Mouse (Mus musculus): ENCODE measurements around the gene Camta1.
"Not testable (repeated sequence)": the region's sequence is repeated elsewhere in the genome, so short reads cannot be mapped to it uniquely, and the experiment has no call there.

Camta1 gene

GRCm38 (mm10) chr4:150926924-150927705, 934.6 kb downstream of the Camta1 start:
- no peak for DNase-seq (ENCODE audit: low spot score)

- DNase-seq (ENCODE audit: low spot score) = no peak
Observed at GRCm38 (mm10) chr4:150925923-150926322, 935.8 kb downstream of the Camta1 start.

GRCm38 (mm10) chr4:150924936-150925335, 936.7 kb downstream of the Camta1 start:
- DNase-seq (ENCODE audit: low spot score) = no peak

- no peak for DNase-seq (ENCODE audit: low spot score)
Observed at GRCm38 (mm10) chr4:150924308-150924707, 937.4 kb downstream of the Camta1 start.

- no peak for DNase-seq (ENCODE audit: low spot score)
Observed at GRCm38 (mm10) chr4:150921206-150921605, 940.5 kb downstream of the Camta1 start.

GRCm38 (mm10) chr4:150917336-150918027, 944.2 kb downstream of the Camta1 start:
- DNase-seq (ENCODE audit: low spot score) = no peak

- no peak for DNase-seq (ENCODE audit: low spot score)
Observed at GRCm38 (mm10) chr4:150915181-150915906, 946.3 kb downstream of the Camta1 start.

- peak; percentile 94 for DNase-seq (ENCODE audit: low spot score)
Observed at GRCm38 (mm10) chr4:150914290-150914733, 947.4 kb downstream of the Camta1 start, which contains the start of the genes Park7 and Tnfrsf9. Gene Park7, minus strand, starts transcription at chr4:150914437. Gene Tnfrsf9, plus strand, starts transcription at chr4:150914562.

GRCm38 (mm10) chr4:150913743-150914142, 947.9 kb downstream of the Camta1 start:
- no peak for DNase-seq (ENCODE audit: low spot score)

- no peak for DNase-seq (ENCODE audit: low spot score)
Observed at GRCm38 (mm10) chr4:150910164-150910951, 951.3 kb downstream of the Camta1 start.

- peak; percentile 96 for DNase-seq (ENCODE audit: low spot score)
Observed at GRCm38 (mm10) chr4:150909451-150910156, 952.1 kb downstream of the Camta1 start.

- DNase-seq (ENCODE audit: low spot score) = not testable (repeated sequence)
Observed at GRCm38 (mm10) chr4:150908512-150908911, 953.2 kb downstream of the Camta1 start.

GRCm38 (mm10) chr4:150907099-150907498, 954.6 kb downstream of the Camta1 start:
- no peak for DNase-seq (ENCODE audit: low spot score)

- DNase-seq (ENCODE audit: low spot score) = no peak
Observed at GRCm38 (mm10) chr4:150903091-150903742, 958.5 kb downstream of the Camta1 start.

GRCm38 (mm10) chr4:150902062-150902461, 959.6 kb downstream of the Camta1 start:
- DNase-seq (ENCODE audit: low spot score) = no peak

GRCm38 (mm10) chr4:150901651-150902050, 960.0 kb downstream of the Camta1 start:
- DNase-seq (ENCODE audit: low spot score) = no peak

GRCm38 (mm10) chr4:150900486-150900885, 961.2 kb downstream of the Camta1 start:
- no peak for DNase-seq (ENCODE audit: low spot score)

- DNase-seq (ENCODE audit: low spot score) = no peak
Observed at GRCm38 (mm10) chr4:150898716-150899365, 962.8 kb downstream of the Camta1 start.

GRCm38 (mm10) chr4:150896896-150897624, 964.6 kb downstream of the Camta1 start:
- no peak for DNase-seq (ENCODE audit: low spot score)

Measured in left cerebral cortex, adult 11 months (tissue).